ENCODE assay signal across 10 mouse cellular contexts in the genomic region with DNA sequence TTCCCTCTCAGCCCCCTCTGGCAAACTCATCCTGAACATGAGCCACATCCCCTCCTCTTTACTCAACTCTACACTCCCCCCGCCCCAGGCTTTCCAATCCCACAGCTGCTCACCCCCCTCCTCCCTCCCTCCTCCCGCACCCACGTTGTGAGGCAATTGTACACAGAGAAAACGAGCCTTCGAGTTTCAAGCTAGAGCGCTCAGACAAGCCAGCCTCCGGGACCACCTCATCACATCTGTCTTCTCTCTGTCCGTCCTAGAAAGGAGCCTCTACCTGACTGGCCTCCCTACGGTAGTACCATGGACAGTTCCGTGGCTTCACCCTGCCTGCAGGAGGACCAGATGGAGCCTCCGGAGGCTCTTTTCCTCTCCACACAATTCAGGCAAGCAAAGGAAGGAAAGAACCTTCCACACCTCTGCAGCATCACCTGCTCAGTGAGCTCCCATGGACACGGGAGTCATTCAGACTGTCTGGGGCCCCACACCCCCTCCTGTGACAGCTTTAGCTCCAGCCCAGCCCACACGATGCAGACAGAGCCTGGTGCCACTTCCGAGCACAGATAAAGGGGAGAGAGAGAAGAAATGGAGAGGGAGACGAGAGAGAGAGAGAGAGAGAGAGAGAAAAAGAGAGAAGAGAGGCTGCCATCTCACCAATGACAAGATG. TPM values are rescaled to one million over a fixed set of nuclear protein-coding genes. Genes with fewer than 3 reads are reported as not detected.
A peak's percentile ranks its signal among the peaks of the same experiment; 100 is the strongest.
DNase-seq lines count a peak whose midpoint lies in the region; ATAC-seq lines count a peak whose summit lies in the region.
"Had no signal": no experiment of that assay in that cellular context is flagged by ENCODE, and none has a peak within 500 bp of the region (broad histone marks: within the 10 kb centered on the region; RNA-seq: fewer than 3 reads in every experiment).

No protein-coding gene starts in this region.

- no peaks in the 10 kb centered on the region for H3K36me3 ChIP-seq in midbrain, embryonic 11.5 days (ENCODE audit: control insufficient read depth, insufficient read depth, low read length)

- H3K9ac ChIP-seq in midbrain, embryonic 11.5 days (ENCODE audit: low read length) = no peak overlapping the region

- H3K4me2 ChIP-seq in midbrain, embryonic 11.5 days = no peak overlapping the region; the same call in 1 of the 2 replicates

- H3K27ac ChIP-seq in midbrain, embryonic 11.5 days (ENCODE audit: low read depth, low read length) = no peak overlapping the region

- peaks cover 16% of the 10 kb centered on the region for H3K27me3 ChIP-seq in midbrain, embryonic 11.5 days (ENCODE audit: control insufficient read depth, insufficient read depth, low read length)

- H3K4me3 ChIP-seq in midbrain, embryonic 11.5 days (ENCODE audit: low read depth, low read length) = no peak overlapping the region

- peaks cover 8% of the 10 kb centered on the region; the same call in 1 of the 2 replicates for H3K4me1 ChIP-seq in midbrain, embryonic 11.5 days (ENCODE audit: control insufficient read depth, insufficient read depth, low read length)

- peak; percentile 29 for DNase-seq in kidney, postnatal 14 days
- no peak for DNase-seq in kidney, adult 11 months
- peak; percentile 52 for DNase-seq in adrenal gland, postnatal 25 days
- peak; percentile 90 for DNase-seq in midbrain, embryonic 11.5 days (ENCODE audit: low spot score, missing footprints)
- peak; percentile 57 for DNase-seq in right cerebral cortex, postnatal 4 days
- DNase-seq in cerebellum, adult 11-12 months = no peak
- no peak for DNase-seq in natural killer cell, adult 2 months (ENCODE audit: low spot score in 2 of 2)

- 11% methylated on average over 15 of the region's 15 CpGs for WGBS in midbrain, embryonic 11.5 days

- peak; percentile 53 for ATAC-seq in frontal cortex, adult (ENCODE audit: low TSS enrichment)
- no peak for ATAC-seq in midbrain, embryonic 11.5 days (ENCODE audit: low FRiP score)

- no peaks in the 10 kb centered on the region for H3K9me3 ChIP-seq in midbrain, embryonic 11.5 days (ENCODE audit: control insufficient read depth, low read length)

RNA-seq across cellular contexts. Expression of a gene that starts 1.5 kb away (rescaled TPM):
- 1.6 and 1.9 TPM in 2 replicates for total RNA-seq in adrenal gland, postnatal 25 days (2021)
- 1.6 TPM in 2 replicates for polyA plus RNA-seq in midbrain, embryonic 11.5 days (2014; fragmentation: Nextera tagmentation; extraction: Ambion mirVana)
- total RNA-seq: heart, adult 18-20 months had no signal
- polyA plus RNA-seq: liver, embryonic 16.5 days had no signal

Comparison
In these comparisons a context has a peak if more than half of its experiments do, and no peak if none do; other contexts are left out.
1. DNase-seq: peak in kidney, postnatal 14 days (single experiment), adrenal gland, postnatal 25 days (single experiment), midbrain, embryonic 11.5 days (single experiment) and right cerebral cortex, postnatal 4 days (single experiment); none in kidney, adult 11 months (single experiment), cerebellum, adult 11-12 months (single experiment) and natural killer cell, adult 2 months (0 of 2).